Mouse (Mus musculus): ENCODE data around the gene Psd. TPM values are rescaled to one million over a fixed set of nuclear protein-coding genes. Genes with fewer than 3 reads are reported as not detected.
A peak's percentile ranks its signal among the peaks of the same experiment; 100 is the strongest.

The Psd gene
- total and polyA plus RNA-seq, 2 experiments, result 0.46 to 0.57 TPM

- Histone ChIP-seq H3K79me2 (ENCODE audit: control insufficient read depth, insufficient read depth, low read length) (no peaks in the 10 kb centered on the region), H3K4me3 (ENCODE audit: insufficient read depth, low read depth, low read length) (peak overlapping the region; percentile 63), H3K4me1 (ENCODE audit: control insufficient read depth, insufficient read depth, low read length) (0 out of 2 replicates have a peak, but pooled peaks cover 3% of the 10 kb centered on the region), H3K36me3 (ENCODE audit: control insufficient read depth, insufficient read depth, low read length) (no peaks in the 10 kb centered on the region), H3K9ac (ENCODE audit: low read depth, low read length) (peak overlapping the region; percentile 71), H3K27ac (replicated peaks; ENCODE audit: insufficient read depth, low read depth, low read length) (peak overlapping the region; percentile 20; the same call in 1 of the 2 replicates), H3K27me3 (ENCODE audit: control insufficient read depth, insufficient read depth, low read length) (no peaks in the 10 kb centered on the region)
- DNase-seq (ENCODE audit: extremely low read depth, low read depth, low spot score), result peak; percentile 55
- TF ChIP-seq CTCF (IDR thresholded peaks at IDR 0.05; ENCODE audit: low read depth, low read length) (no peak), POLR2A (IDR thresholded peaks at IDR 0.05; ENCODE audit: extremely low read depth, insufficient read depth, low read length) (peak; percentile 57; the same call in 1 of the 2 replicates)
- 1% methylated on average over 43 of the region's 43 CpGs for WGBS
Observed at GRCm38 (mm10) chr19:46305432-46306267, 21.3 kb downstream of the Psd start.

- H3K4me3 ChIP-seq (ENCODE audit: insufficient read depth, low read depth, low read length), result peak overlapping the region; percentile 63
- no peaks in the 10 kb centered on the region for H3K36me3 ChIP-seq (ENCODE audit: control insufficient read depth, insufficient read depth, low read length)
- H3K9ac ChIP-seq (ENCODE audit: low read depth, low read length), result peak overlapping the region; percentile 71
- H3K27me3 ChIP-seq (ENCODE audit: control insufficient read depth, insufficient read depth, low read length), result no peaks in the 10 kb centered on the region
- peak overlapping the region; percentile 56 for H3K27ac ChIP-seq (replicated peaks; ENCODE audit: insufficient read depth, low read depth, low read length)
- under 1% methylated on average over 34 of the region's 34 CpGs for WGBS
- H3K4me1 ChIP-seq (ENCODE audit: control insufficient read depth, insufficient read depth, low read length), result 0 out of 2 replicates have a peak, but pooled peaks cover 3% of the 10 kb centered on the region
- DNase-seq (ENCODE audit: extremely low read depth, low read depth, low spot score), result peak; percentile 37
- H3K79me2 ChIP-seq (ENCODE audit: control insufficient read depth, insufficient read depth, low read length), result no peaks in the 10 kb centered on the region
- no peak for TF ChIP-seq POLR2A (IDR thresholded peaks at IDR 0.05; ENCODE audit: extremely low read depth, insufficient read depth, low read length)
- no peak for TF ChIP-seq CTCF (IDR thresholded peaks at IDR 0.05; ENCODE audit: low read depth, low read length)
Observed at GRCm38 (mm10) chr19:46304908-46305333, 22.0 kb downstream of the Psd start.

GRCm38 (mm10) chr19:46304216-46304841, 22.6 kb downstream of the Psd start, which contains the start of gene Nfkb2:
Nfkb2 (plus strand) TSS chr19:46304320.
- Histone ChIP-seq H3K27me3 (ENCODE audit: control insufficient read depth, insufficient read depth, low read length) (no peaks in the 10 kb centered on the region), H3K27ac (replicated peaks; ENCODE audit: insufficient read depth, low read depth, low read length) (peak within 1 kb of the TSS; percentile 69), H3K4me3 (ENCODE audit: insufficient read depth, low read depth, low read length) (peak within 1 kb of the TSS; percentile 63), H3K36me3 (ENCODE audit: control insufficient read depth, insufficient read depth, low read length) (no peaks in the 10 kb centered on the region), H3K4me1 (ENCODE audit: control insufficient read depth, insufficient read depth, low read length) (0 out of 2 replicates have a peak, but pooled peaks cover 3% of the 10 kb centered on the region), H3K9ac (ENCODE audit: low read depth, low read length) (peak within 1 kb of the TSS; percentile 71), H3K79me2 (ENCODE audit: control insufficient read depth, insufficient read depth, low read length) (no peaks in the 10 kb centered on the region)
- TF ChIP-seq POLR2A (IDR thresholded peaks at IDR 0.05; ENCODE audit: extremely low read depth, insufficient read depth, low read length), result peak; percentile 82
- peak; percentile 88 for TF ChIP-seq CTCF (IDR thresholded peaks at IDR 0.05; ENCODE audit: low read depth, low read length)
- DNase-seq (ENCODE audit: extremely low read depth, low read depth, low spot score), result peak; percentile 81
- WGBS, result under 1% methylated on average over 39 of the region's 39 CpGs

GRCm38 (mm10) chr19:46303251-46304215, 23.4 kb downstream of the Psd start:
- WGBS, result 54% methylated on average over 18 of the region's 18 CpGs
- no peak overlapping the region; the same call in 1 of the 2 replicates for H3K4me3 ChIP-seq (ENCODE audit: insufficient read depth, low read depth, low read length)
- no peak for TF ChIP-seq POLR2A (IDR thresholded peaks at IDR 0.05; ENCODE audit: extremely low read depth, insufficient read depth, low read length)
- TF ChIP-seq CTCF (IDR thresholded peaks at IDR 0.05; ENCODE audit: low read depth, low read length), result no peak
- H3K4me1 ChIP-seq (ENCODE audit: control insufficient read depth, insufficient read depth, low read length), result 0 out of 2 replicates have a peak, but pooled peaks cover 3% of the 10 kb centered on the region
- no peak overlapping the region for H3K27ac ChIP-seq (replicated peaks; ENCODE audit: insufficient read depth, low read depth, low read length)
- H3K36me3 ChIP-seq (ENCODE audit: control insufficient read depth, insufficient read depth, low read length), result no peaks in the 10 kb centered on the region
- no peaks in the 10 kb centered on the region for H3K79me2 ChIP-seq (ENCODE audit: control insufficient read depth, insufficient read depth, low read length)
- DNase-seq (ENCODE audit: extremely low read depth, low read depth, low spot score), result peak; percentile 57
- no peak overlapping the region for H3K9ac ChIP-seq (ENCODE audit: low read depth, low read length)
- H3K27me3 ChIP-seq (ENCODE audit: control insufficient read depth, insufficient read depth, low read length), result no peaks in the 10 kb centered on the region

GRCm38 (mm10) chr19:46302551-46302950, 24.4 kb downstream of the Psd start:
- no peak for TF ChIP-seq POLR2A (IDR thresholded peaks at IDR 0.05; ENCODE audit: extremely low read depth, insufficient read depth, low read length)
- TF ChIP-seq CTCF (IDR thresholded peaks at IDR 0.05; ENCODE audit: low read depth, low read length), result no peak
- Histone ChIP-seq H3K79me2 (ENCODE audit: control insufficient read depth, insufficient read depth, low read length) (no peaks in the 10 kb centered on the region), H3K9ac (ENCODE audit: low read depth, low read length) (no peak overlapping the region), H3K36me3 (ENCODE audit: control insufficient read depth, insufficient read depth, low read length) (no peaks in the 10 kb centered on the region), H3K27ac (replicated peaks; ENCODE audit: insufficient read depth, low read depth, low read length) (no peak overlapping the region), H3K4me3 (ENCODE audit: insufficient read depth, low read depth, low read length) (no peak overlapping the region), H3K27me3 (ENCODE audit: control insufficient read depth, insufficient read depth, low read length) (peaks cover 3% of the 10 kb centered on the region; the same call in 1 of the 2 replicates), H3K4me1 (ENCODE audit: control insufficient read depth, insufficient read depth, low read length) (0 out of 2 replicates have a peak, but pooled peaks cover 3% of the 10 kb centered on the region)
- WGBS, result 91% methylated on average over 4 of the region's 4 CpGs
- no peak for DNase-seq (ENCODE audit: extremely low read depth, low read depth, low spot score)

Data from liver, adult 2 months (tissue).